Mouse (Mus musculus) limb, embryonic 15.5 days (tissue): ENCODE measurements at regions not wholly inside any gene's neighbourhood (a gene's known extent, or its start where the extent isn't known, plus 50 kb on each side); places are given as distances from the start of the nearest gene placed in this dataset.

Source experiments
- ATAC-seq: fragments of 200-750 bp; cut with Nextera tagmentation; 2 replicates; pipeline ENCODE4 v1.8.0; 2017; ENCODE audit warnings: low read depth, moderate TSS enrichment; ENCODE audit not compliant: insufficient number of reproducible peaks, low FRiP score, low TSS enrichment
- H3K27ac ChIP-seq: fragments of 300-500 bp; sonication (generic); 2 replicates; pipeline ENCODE4 v1.5.1; 2015; ENCODE audit warnings: moderate library complexity, mild to moderate bottlenecking, inconsistent platforms
- H3K27me3 ChIP-seq: fragments of 300-500 bp; sonication (generic); 2 replicates; pipeline ENCODE4 v1.6.1; 2015; ENCODE audit warnings: inconsistent platforms
- H3K36me3 ChIP-seq: fragments of 300-500 bp; sonication (generic); 2 replicates; pipeline ENCODE4 v1.6.1; 2015; ENCODE audit warnings: inconsistent platforms
- H3K4me1 ChIP-seq: fragments of 300-500 bp; sonication (generic); 2 replicates; pipeline ENCODE4 v1.6.1; 2015; ENCODE audit warnings: inconsistent platforms
- H3K4me2 ChIP-seq: fragments of 300-500 bp; sonication (generic); 2 replicates; pipeline ENCODE4 v1.6.1; 2015; ENCODE audit warnings: mild to moderate bottlenecking, inconsistent platforms
- H3K4me3 ChIP-seq: fragments of 300-500 bp; sonication (generic); 2 replicates; pipeline ENCODE4 v1.5.1; 2015; ENCODE audit warnings: mild to moderate bottlenecking, inconsistent platforms
- H3K9ac ChIP-seq: fragments of 300-500 bp; sonication (generic); 2 replicates; pipeline ENCODE4 v1.6.1; 2015; ENCODE audit warnings: inconsistent platforms
- H3K9me3 ChIP-seq: fragments of 300-500 bp; sonication (generic); 2 replicates; pipeline ENCODE4 v1.6.1; 2016; ENCODE audit warnings: inconsistent platforms
- WGBS: fragments of 180-500 bp; shearing (Covaris S2); methylation state at CpG from one replicate; pipeline ENCODE4 v1.1.7; 2015; 5-methylcytosine and 5-hydroxymethylcytosine counted together

DNA sequence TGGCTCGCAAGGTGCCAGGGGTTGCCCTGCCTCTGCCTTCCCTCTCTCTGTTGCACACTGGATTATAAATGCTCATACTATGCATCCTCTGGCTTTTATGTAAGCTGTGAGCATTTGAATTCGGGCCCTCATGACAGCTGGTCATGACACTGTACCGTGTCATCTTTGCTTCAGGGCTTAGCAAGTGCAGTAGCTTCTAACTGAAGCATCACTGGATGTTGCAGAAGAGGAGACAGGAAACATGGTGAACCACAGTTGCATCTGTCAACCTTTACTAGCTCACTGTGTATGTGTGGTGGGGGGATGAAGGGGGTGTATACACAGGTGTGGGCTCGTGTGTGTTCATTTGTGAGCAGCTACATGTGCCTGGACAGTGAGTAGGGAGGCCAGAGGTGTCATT is 216.1 kb upstream of the Stt3b start:
- ATAC-seq, result no peak
- no peaks in the 10 kb centered on the region for H3K36me3 ChIP-seq
- H3K27me3 ChIP-seq, result no peaks in the 10 kb centered on the region
- 83% methylated on average over 4 of the region's 4 CpGs for WGBS
- peaks cover 11% of the 10 kb centered on the region for H3K4me1 ChIP-seq
- H3K9me3 ChIP-seq, result no peaks in the 10 kb centered on the region
- H3K27ac ChIP-seq, result no peak overlapping the region
- H3K4me3 ChIP-seq, result no peak overlapping the region
- no peak overlapping the region for H3K4me2 ChIP-seq
- H3K9ac ChIP-seq, result no peak overlapping the region

DNA sequence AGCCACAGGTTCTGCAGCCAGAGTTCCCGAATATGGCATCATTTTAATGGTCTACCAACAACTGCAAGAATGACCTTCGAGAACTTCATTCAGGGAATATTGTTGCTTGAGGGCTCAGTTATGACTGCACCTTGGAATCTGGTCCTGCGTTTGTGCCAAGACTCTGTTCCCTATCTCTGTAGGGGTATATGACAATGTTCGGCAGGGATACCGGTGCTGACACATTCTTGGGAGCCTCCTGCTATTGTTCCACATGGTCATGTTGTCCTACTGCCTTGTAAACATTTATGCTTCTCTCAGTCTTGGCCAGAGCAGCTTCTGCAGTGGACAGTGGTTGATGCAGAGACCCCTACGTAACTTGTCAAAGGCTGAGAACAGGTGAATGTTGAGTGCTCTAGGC is 216.8 kb upstream of the Stt3b start:
- no peaks in the 10 kb centered on the region for H3K27me3 ChIP-seq
- ATAC-seq, result no peak
- 81% methylated on average over 6 of the region's 6 CpGs for WGBS

DNA sequence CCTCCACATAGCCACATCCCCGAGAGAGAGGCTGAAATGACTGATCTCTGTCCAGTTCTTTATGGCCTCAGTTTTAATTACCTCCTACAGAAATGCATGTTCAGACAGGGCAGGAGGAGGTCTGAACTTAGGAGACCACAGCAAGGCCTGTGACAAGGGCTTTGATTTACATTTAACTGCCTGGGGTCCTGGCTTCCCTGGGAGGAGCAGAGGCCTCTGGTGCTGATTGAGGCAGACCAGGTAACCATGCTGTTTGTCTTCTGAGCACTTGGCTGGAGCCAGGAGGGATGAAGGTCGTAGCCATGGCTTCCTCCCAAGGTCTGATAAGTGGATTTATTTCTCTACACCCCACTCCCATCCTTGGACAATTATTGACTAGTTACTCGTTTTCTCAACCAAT is 224.0 kb upstream of the Stt3b start:
- H3K9ac ChIP-seq, result no peak overlapping the region
- ATAC-seq, result no peak
- H3K4me2 ChIP-seq, result no peak overlapping the region
- H3K9me3 ChIP-seq, result no peaks in the 10 kb centered on the region
- 0 out of 2 replicates have a peak, but pooled peaks cover 2% of the 10 kb centered on the region for H3K4me1 ChIP-seq
- WGBS, result 27% methylated on average over 3 of the region's 3 CpGs
- H3K27ac ChIP-seq, result no peak overlapping the region
- H3K4me3 ChIP-seq, result no peak overlapping the region
- no peaks in the 10 kb centered on the region for H3K27me3 ChIP-seq
- no peaks in the 10 kb centered on the region for H3K36me3 ChIP-seq

More for the DNA sequence above, 216.8 kb upstream of the Stt3b start:
- H3K27ac ChIP-seq, result no peak overlapping the region
- no peak overlapping the region for H3K4me2 ChIP-seq
- no peaks in the 10 kb centered on the region for H3K9me3 ChIP-seq
- H3K36me3 ChIP-seq, result no peaks in the 10 kb centered on the region
- no peak overlapping the region for H3K4me3 ChIP-seq
- H3K4me1 ChIP-seq, result peaks cover 11% of the 10 kb centered on the region
- H3K9ac ChIP-seq, result no peak overlapping the region

DNA sequence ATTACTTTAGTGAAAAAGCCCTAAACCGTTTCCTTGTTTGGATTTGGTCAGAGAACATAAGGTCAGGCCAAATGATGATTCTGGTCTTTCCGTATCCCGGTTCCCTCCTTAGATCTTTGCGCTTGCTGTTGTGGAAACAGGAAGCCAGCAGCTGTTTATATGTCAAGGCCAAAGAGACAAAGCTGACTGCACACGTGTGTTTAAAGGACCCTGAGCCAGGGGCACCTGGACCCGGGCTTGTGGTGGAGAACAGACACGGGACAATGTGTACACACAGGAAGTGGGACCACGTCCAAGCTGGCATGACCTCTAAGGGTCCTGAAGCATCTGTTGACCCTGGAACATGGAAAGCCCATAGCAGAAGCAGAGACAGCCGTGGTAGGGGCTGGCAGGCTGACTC is 233.4 kb upstream of the Stt3b start:
- no peaks in the 10 kb centered on the region for H3K27me3 ChIP-seq
- no peak overlapping the region for H3K4me2 ChIP-seq
- peaks cover 20% of the 10 kb centered on the region for H3K4me1 ChIP-seq
- no peak overlapping the region for H3K9ac ChIP-seq
- ATAC-seq, result no peak
- no peak overlapping the region for H3K27ac ChIP-seq
- no peaks in the 10 kb centered on the region for H3K36me3 ChIP-seq
- 67% methylated on average over 9 of the region's 9 CpGs for WGBS
- H3K4me3 ChIP-seq, result no peak overlapping the region
- H3K9me3 ChIP-seq, result no peaks in the 10 kb centered on the region

DNA sequence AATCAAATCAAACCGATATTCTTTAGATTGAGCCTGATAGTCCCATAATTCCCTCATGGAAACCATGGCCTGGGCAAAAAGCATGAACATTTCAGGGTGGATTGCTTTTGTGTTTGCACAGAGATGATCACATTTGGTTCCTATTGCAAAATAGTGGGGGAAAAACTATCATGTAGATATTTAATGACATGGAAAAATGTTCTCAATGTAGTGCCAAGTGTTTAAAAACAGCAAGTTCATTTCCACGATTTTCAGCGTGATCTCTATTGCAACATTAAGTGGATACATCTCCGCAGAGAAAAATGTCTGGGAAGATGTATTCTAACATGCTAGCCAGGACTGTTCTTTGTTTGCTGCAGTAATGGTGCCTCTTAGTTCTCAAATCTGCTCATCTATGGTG is 235.0 kb upstream of the Stt3b start:
- ATAC-seq, result no peak
- 80% methylated on average over 4 of the region's 4 CpGs for WGBS
- H3K4me3 ChIP-seq, result no peak overlapping the region
- no peak overlapping the region for H3K4me2 ChIP-seq
- H3K9ac ChIP-seq, result no peak overlapping the region
- H3K9me3 ChIP-seq, result no peaks in the 10 kb centered on the region
- peaks cover 24% of the 10 kb centered on the region for H3K4me1 ChIP-seq
- no peak overlapping the region for H3K27ac ChIP-seq
- no peaks in the 10 kb centered on the region for H3K27me3 ChIP-seq
- H3K36me3 ChIP-seq, result no peaks in the 10 kb centered on the region

DNA sequence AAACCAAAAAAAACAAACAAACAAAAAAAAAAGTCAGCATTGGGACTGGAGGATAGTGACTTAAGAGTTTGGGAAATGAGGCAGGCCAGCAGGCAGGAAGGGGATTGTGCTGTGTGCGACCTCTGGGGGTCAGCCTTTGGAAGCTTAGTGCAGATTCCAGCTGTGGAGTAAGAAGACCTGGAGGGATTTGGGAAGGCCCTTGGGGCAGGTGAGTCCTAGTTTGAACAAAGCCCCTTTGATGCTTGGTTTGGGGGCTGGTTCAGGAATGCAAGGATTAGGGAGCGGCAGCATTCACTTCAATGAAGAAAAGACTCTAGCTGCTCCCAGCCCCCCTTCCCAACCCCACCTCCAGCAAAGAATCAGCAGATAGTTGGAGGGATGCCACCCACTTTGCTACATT is 235.6 kb upstream of the Stt3b start:
- no peak for ATAC-seq
- Histone ChIP-seq H3K27ac (no peak overlapping the region), H3K9me3 (no peaks in the 10 kb centered on the region), H3K4me1 (peaks cover 24% of the 10 kb centered on the region), H3K27me3 (no peaks in the 10 kb centered on the region), H3K4me2 (no peak overlapping the region), H3K9ac (no peak overlapping the region), H3K4me3 (no peak overlapping the region), H3K36me3 (no peaks in the 10 kb centered on the region)
- 43% methylated on average over 2 of the region's 2 CpGs for WGBS

DNA sequence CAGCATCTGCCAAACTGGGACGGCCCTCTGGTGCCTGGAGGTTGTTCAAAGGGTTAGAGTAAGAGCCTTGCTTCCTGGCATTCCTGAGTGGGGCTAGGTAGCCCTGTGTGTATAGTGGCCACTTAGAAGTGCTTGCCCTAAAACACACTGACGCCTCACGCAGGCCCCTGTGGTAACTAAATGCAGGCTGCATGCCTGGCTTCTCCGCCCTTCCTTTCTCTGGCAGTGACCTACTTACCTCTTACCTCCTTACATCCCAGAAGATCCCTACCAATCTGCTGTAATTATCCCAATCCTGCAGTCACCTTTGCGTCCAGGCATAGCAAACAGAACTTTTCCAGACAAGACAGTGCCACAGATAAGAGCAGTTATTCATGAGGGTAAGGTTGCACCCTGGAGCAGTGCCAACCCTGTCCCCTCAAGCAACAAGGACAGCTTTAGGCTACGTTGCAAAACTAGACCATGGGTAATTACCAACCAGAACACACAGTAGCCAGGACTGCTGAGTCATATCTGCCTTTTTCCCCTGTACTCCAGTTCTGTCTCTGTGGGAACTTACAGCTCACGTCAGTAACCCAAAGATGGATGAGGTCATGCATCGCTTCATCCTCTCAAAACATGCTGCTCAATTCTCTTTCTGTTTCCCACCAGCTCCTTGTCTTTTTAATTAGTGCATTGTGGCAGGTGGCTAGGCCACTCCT is 237.6 kb upstream of the Stt3b start:
- no peak overlapping the region for H3K4me2 ChIP-seq
- WGBS, result 44% methylated on average over 8 of the region's 8 CpGs
- peaks cover 24% of the 10 kb centered on the region for H3K4me1 ChIP-seq
- no peak overlapping the region for H3K27ac ChIP-seq
- no peaks in the 10 kb centered on the region for H3K9me3 ChIP-seq
- H3K9ac ChIP-seq, result no peak overlapping the region
- ATAC-seq, result no peak
- no peak overlapping the region for H3K4me3 ChIP-seq
- H3K27me3 ChIP-seq, result no peaks in the 10 kb centered on the region
- no peaks in the 10 kb centered on the region for H3K36me3 ChIP-seq

DNA sequence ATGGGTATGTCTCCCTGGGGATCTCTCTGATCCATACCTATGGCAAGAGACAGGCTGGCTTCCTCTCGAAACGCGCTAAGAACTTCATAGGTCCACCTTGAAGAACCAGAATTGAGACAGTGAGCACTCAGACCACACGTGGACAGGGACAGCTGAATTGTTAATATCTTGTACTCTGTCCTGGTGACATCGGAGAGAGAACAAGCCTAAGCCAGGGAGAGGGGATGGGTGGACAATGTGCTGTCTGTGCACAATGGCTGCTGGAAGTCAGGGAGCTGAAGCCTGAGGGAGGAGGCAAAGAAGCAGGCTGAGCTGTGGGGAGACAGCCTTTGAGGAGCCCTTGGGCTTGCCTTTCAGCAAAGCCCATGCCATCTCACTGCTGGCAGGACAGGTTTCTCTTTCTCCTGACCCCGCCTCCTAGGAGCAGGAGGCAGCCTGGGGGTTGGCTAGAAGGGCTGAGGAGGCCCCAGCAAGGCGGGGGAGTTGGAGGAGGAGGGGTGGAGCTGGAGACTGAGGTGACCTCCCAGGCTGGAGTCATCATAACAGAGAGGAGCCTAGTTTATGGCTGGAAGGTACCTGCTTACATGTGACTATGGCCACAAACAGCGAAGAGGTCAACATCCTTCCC is 238.6 kb upstream of the Stt3b start:
- H3K4me3 ChIP-seq, result no peak overlapping the region
- H3K36me3 ChIP-seq, result no peaks in the 10 kb centered on the region
- H3K27me3 ChIP-seq, result no peaks in the 10 kb centered on the region; the same call in 1 of the 2 replicates
- no peaks in the 10 kb centered on the region for H3K9me3 ChIP-seq
- no peak overlapping the region for H3K4me2 ChIP-seq
- no peak overlapping the region for H3K27ac ChIP-seq
- 62% methylated on average over 8 of the region's 8 CpGs for WGBS
- H3K4me1 ChIP-seq, result peaks cover 24% of the 10 kb centered on the region
- no peak overlapping the region for H3K9ac ChIP-seq
- no peak for ATAC-seq

DNA sequence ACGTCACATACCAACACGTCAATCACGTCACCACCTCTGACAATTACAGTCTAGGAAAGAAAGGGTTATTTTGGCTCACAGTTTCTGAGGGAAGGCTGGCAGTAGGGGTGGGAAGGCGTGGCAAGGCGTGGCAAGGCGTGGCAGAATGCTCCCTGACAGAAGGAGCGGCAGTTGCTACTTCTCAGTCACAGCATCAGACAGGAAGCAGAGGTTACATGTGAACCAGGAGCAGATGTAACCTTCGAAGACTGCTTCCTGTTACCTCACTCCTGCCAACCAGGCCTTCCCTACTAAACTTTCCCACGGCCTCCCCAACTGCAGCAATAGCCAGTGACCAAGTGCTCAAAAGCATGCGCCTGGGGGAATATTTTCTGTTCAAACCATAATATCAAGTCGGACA is 240.9 kb upstream of the Stt3b start:
- no peaks in the 10 kb centered on the region; the same call in 1 of the 2 replicates for H3K27me3 ChIP-seq
- no peak overlapping the region for H3K4me2 ChIP-seq
- no peak for ATAC-seq
- H3K9ac ChIP-seq, result no peak overlapping the region
- H3K4me3 ChIP-seq, result no peak overlapping the region
- 85% methylated on average over 11 of the region's 11 CpGs for WGBS
- H3K27ac ChIP-seq, result no peak overlapping the region
- H3K36me3 ChIP-seq, result no peaks in the 10 kb centered on the region
- no peaks in the 10 kb centered on the region for H3K9me3 ChIP-seq
- H3K4me1 ChIP-seq, result peaks cover 20% of the 10 kb centered on the region

DNA sequence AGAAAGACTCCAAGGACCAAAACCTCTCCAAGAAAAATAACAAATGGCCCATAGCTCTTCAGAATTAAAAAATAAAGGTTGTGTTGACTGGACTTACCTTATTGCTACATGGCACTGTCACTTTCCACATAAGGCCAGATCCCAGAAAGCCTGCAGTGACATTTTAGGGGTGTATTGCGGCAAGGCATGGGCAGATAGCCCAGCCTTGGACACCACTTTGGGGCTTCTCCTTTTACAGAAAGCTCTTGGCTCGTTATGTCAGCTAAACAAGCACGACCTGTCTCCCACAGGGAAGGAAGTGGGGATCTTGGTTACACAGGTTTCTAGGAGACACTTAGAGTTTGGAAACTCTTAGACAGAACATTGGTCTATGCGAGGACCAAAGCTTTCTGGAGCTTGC is 241.3 kb upstream of the Stt3b start:
- Histone ChIP-seq H3K9ac (no peak overlapping the region), H3K4me2 (no peak overlapping the region), H3K27ac (no peak overlapping the region), H3K27me3 (no peaks in the 10 kb centered on the region; the same call in 1 of the 2 replicates), H3K4me3 (no peak overlapping the region), H3K4me1 (peaks cover 17% of the 10 kb centered on the region), H3K9me3 (no peaks in the 10 kb centered on the region), H3K36me3 (no peaks in the 10 kb centered on the region)
- 70% methylated on average over 4 of the region's 4 CpGs for WGBS
- no peak for ATAC-seq

DNA sequence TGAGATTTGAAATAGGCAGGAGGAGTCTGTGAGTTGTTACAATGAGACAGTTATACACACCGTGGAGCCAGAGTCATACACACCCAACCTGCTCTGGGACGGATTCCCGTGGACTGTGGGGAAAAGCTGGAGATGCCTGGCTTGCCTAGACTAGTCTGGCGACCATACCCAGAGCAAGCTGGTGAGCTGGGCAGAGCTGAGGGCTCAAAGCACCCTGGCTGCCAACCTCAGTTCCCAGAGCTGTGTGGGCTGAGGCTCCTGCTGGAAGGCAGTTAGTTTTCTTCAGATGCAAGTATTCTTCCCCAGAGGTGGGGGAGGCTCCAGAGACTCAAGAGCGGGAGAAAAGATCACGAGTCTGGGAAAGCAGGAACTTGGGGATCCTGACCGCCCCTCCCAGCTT is 247.9 kb upstream of the Stt3b start:
- Histone ChIP-seq H3K9me3 (no peaks in the 10 kb centered on the region), H3K4me1 (peaks cover 10% of the 10 kb centered on the region), H3K4me3 (no peak overlapping the region), H3K27me3 (no peaks in the 10 kb centered on the region; the same call in 1 of the 2 replicates), H3K9ac (no peak overlapping the region), H3K36me3 (no peaks in the 10 kb centered on the region), H3K4me2 (no peak overlapping the region), H3K27ac (no peak overlapping the region)
- WGBS, result 74% methylated on average over 7 of the region's 7 CpGs
- ATAC-seq, result no peak

DNA sequence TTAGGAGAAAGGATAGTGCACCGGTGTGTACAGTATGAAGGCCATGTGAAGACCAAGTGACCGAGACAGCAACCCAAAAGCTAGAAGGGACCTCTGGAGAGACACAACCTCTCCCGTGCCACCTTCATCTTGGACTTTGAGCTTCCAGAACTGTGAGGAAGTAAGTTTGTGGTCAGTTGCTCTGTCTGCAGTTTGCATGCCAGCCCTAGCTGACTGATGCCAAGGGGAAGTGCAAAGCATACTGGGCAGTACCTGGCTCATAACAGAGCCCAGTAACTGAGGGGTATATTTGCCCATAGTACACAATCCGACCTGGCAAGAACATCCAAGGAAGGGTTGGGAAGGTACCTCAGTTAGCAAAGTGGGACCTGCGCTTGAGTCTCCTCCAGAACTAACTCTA is 249.3 kb upstream of the Stt3b start:
- 95% methylated on average over 5 of the region's 5 CpGs for WGBS
- no peak for ATAC-seq

More for the DNA sequence above, 249.3 kb upstream of the Stt3b start:
- Histone ChIP-seq H3K36me3 (no peaks in the 10 kb centered on the region), H3K4me1 (peaks cover 12% of the 10 kb centered on the region), H3K4me2 (no peak overlapping the region), H3K9me3 (no peaks in the 10 kb centered on the region), H3K27me3 (no peaks in the 10 kb centered on the region), H3K4me3 (no peak overlapping the region), H3K9ac (no peak overlapping the region), H3K27ac (no peak overlapping the region)
